Mouse (Mus musculus): ENCODE measurements at regions not wholly inside any gene's neighbourhood (a gene's known extent, or its start where the extent isn't known, plus 50 kb on each side); places are given as distances from the start of the nearest gene placed in this dataset.

- no peak for DNase-seq
These were observed 68.5 kb downstream of the 4921530L21Rik start for GRCm38 (mm10) chr14:95949512-95949911.

DNA sequence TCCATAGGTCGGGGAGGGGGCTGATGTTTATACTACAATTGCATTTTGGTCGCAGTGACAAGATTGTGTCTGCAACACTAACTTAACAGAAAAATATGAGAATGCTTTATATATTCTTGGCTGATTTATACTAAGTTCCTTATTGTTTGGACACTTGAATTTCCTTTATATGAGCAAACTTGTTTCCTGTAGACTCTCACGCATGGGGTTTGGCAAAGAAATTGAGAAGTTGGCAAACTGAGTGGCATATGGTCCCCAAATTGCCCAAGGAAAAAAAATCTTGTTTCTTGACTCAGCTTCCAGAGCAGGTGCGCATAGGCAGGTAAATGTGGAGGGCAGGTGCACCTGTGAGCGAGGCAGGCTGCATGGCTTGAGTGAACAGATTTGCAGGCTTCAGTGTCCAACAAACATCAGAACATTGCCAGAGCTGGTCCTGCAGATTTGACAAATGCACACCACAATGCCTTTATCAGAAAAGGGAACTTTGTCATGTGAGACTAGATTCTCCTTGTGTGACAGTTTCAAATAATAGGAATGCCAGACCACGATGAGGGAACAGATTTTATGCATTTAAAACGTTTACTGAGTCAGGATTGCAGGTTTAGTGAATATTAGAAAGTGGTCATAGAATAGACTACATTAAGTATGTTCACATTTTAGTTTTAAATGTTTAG is 75.1 kb downstream of the 4921530L21Rik start:
- DNase-seq, result no peak

- peak; percentile 7 for DNase-seq
These were observed 103.0 kb downstream of the 4921530L21Rik start for GRCm38 (mm10) chr14:95984021-95984420.

GRCm38 (mm10) chr14:95998356-95998755 is 117.3 kb downstream of the 4921530L21Rik start:
- DNase-seq, result no peak

DNA sequence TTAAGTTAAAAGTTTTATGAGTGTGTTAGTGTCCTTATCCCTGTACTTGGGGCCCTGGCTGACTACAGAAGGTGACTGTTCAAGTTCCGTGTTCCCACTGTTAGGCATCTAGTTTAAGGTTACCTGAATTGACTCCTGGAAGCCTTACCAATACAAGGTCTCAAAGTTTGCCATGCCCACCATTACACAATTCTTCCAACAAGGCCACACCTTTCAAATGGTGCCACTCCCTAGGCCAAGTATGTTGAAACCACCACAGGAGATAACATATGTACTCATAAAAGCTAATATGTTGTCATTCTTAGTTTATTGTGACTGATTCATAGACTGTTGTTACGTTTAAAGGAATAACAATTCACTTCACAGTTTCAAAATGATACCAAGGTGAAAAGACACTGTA is 140.6 kb downstream of the 4921530L21Rik start:
- DNase-seq, result no peak

Measured in layer of hippocampus, adult 9-11 months (tissue).